14 mouse cellular contexts compared by ENCODE assay signal in the genomic region with DNA sequence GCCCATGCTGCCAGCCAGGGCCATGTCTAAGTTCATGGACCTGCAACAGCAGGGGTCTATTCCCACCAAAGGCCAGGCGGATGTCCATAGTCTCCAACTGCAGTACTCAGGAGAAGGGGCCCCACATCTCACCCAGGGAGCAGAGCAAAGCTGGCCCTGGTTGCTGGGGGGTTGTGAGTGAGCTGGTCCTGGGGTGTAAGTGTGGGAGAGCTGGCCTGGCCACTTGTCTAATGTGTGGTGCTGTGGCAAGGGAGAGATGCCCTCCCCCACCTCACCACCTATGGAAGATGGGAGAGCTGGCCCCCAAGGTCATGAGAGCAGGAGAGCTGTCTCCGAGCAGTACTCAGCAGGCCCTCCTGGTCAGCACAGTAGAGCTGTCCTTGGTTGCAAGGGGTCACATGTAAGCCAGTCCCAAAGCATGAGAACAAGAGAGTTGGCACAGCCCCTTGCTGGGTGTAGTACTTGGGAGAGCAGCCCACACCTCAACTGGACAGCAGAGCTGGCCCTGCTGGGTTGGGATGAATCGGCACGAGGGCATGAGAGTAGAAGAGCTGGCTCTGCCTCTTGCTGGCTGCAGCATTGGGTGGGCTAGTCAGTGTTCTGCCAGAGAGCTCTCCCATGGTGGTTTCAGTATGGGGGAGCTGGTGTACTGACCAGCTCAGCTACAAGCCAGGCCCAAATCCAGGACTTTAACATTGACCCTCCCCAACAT.
DNase-seq lines count a peak whose midpoint lies in the region; ATAC-seq and TF ChIP-seq lines count a peak whose summit lies in the region.
"Had no signal": no experiment of that assay in that cellular context is flagged by ENCODE, and none has a peak within 500 bp of the region (broad histone marks: within the 10 kb centered on the region; RNA-seq: fewer than 3 reads in every experiment).

No protein-coding gene starts in this region.

- ATAC-seq in embryonic facial prominence, embryonic 12.5 days (ENCODE audit: insufficient number of reproducible peaks, insufficient read depth, low FRiP score, low TSS enrichment) = peak; percentile 66; the same call in 1 of the 2 replicates
- peak; percentile 52 for ATAC-seq in hindbrain, embryonic 13.5 days (ENCODE audit: low FRiP score)
- peak; percentile 11; the same call in 1 of the 2 replicates for ATAC-seq in midbrain, postnatal 0 days (ENCODE audit: low FRiP score)
- no peak for ATAC-seq in activated CD4-positive, CD25-positive, alpha-beta regulatory T cell, adult 4 months

- H3K9ac ChIP-seq in embryonic facial prominence, embryonic 12.5 days = no peak overlapping the region
- no peak overlapping the region; the same call in 1 of the 2 replicates for H3K9ac ChIP-seq in hindbrain, embryonic 13.5 days
- 0 out of 2 replicates have a peak overlapping the region, but pooled peaks have one; percentile 29 for H3K9ac ChIP-seq in midbrain, postnatal 0 days (replicated peaks; ENCODE audit: low read length, poor library complexity, severe bottlenecking)
- H3K9ac ChIP-seq: liver, embryonic 14.5 days had no signal

- no peak overlapping the region for H3K27ac ChIP-seq in embryonic facial prominence, embryonic 12.5 days
- no peak overlapping the region for H3K27ac ChIP-seq in hindbrain, embryonic 13.5 days
- H3K27ac ChIP-seq in midbrain, postnatal 0 days (ENCODE audit: low read depth, low read length) = no peak overlapping the region
- H3K27ac ChIP-seq: heart, embryonic 10.5 days; liver, embryonic 14.5 days had no signal

- WGBS in embryonic facial prominence, embryonic 12.5 days = 54% methylated on average over 4 of the region's 4 CpGs
- WGBS in hindbrain, embryonic 13.5 days = 38% methylated on average over 4 of the region's 4 CpGs
- WGBS in midbrain, postnatal 0 days = 53% methylated on average over 4 of the region's 4 CpGs

- intact Hi-C loops in left cerebral cortex, postnatal 36 days (cut with DNase I) = loop anchor here (10.0 kb wide), 1 partner anchor 557 kb away; no protein-coding TSS in a partner anchor

- H3K27me3 ChIP-seq in embryonic facial prominence, embryonic 12.5 days = no peaks in the 10 kb centered on the region
- no peaks in the 10 kb centered on the region for H3K27me3 ChIP-seq in hindbrain, embryonic 13.5 days
- H3K27me3 ChIP-seq in midbrain, postnatal 0 days (ENCODE audit: insufficient read depth, low read length) = no peaks in the 10 kb centered on the region
- H3K27me3 ChIP-seq: megakaryocyte, embryonic 14.5 days had no signal

- no peak overlapping the region for H3K4me2 ChIP-seq in embryonic facial prominence, embryonic 12.5 days (replicated peaks)
- H3K4me2 ChIP-seq in hindbrain, embryonic 13.5 days = no peak overlapping the region
- no peak overlapping the region for H3K4me2 ChIP-seq in midbrain, postnatal 0 days (ENCODE audit: low read depth, low read length, poor library complexity, severe bottlenecking)

- DNase-seq in heart, adult 11 months = peak; percentile 64
- DNase-seq in heart, adult 9 months (ENCODE audit: low spot score in 2 of 2) = no peak
- DNase-seq in midbrain, postnatal 0 days (ENCODE audit: low spot score) = no peak
- DNase-seq in left cerebral cortex, postnatal 36 days (ENCODE audit: low spot score in 2 of 2) = no peak
- no peak for DNase-seq in adrenal gland, postnatal 25 days
- DNase-seq: kidney, adult 18-20 months; thymus, adult 18-20 months had no signal

- no peaks in the 10 kb centered on the region for H3K9me3 ChIP-seq in embryonic facial prominence, embryonic 12.5 days
- no peaks in the 10 kb centered on the region for H3K9me3 ChIP-seq in hindbrain, embryonic 13.5 days
- no peaks in the 10 kb centered on the region for H3K9me3 ChIP-seq in midbrain, postnatal 0 days (ENCODE audit: low read length)
- H3K9me3 ChIP-seq: G1E; heart, embryonic 10.5 days; megakaryocyte, embryonic 14.5 days had no signal

- H3K4me1 ChIP-seq in embryonic facial prominence, embryonic 12.5 days = no peaks in the 10 kb centered on the region
- 0 out of 2 replicates have a peak, but pooled peaks cover 3% of the 10 kb centered on the region for H3K4me1 ChIP-seq in hindbrain, embryonic 13.5 days (replicated peaks)
- no peaks in the 10 kb centered on the region for H3K4me1 ChIP-seq in midbrain, postnatal 0 days (ENCODE audit: insufficient read depth, low read length)
- H3K4me1 ChIP-seq: heart, embryonic 10.5 days had no signal

- no peak overlapping the region for H3K4me3 ChIP-seq in embryonic facial prominence, embryonic 12.5 days
- H3K4me3 ChIP-seq in hindbrain, embryonic 13.5 days = no peak overlapping the region
- no peak overlapping the region for H3K4me3 ChIP-seq in midbrain, postnatal 0 days (ENCODE audit: low read depth, low read length)
- H3K4me3 ChIP-seq: heart, embryonic 10.5 days; megakaryocyte, embryonic 14.5 days had no signal

- no peak for TF ChIP-seq CTCF in midbrain, postnatal 0 days (IDR thresholded peaks at IDR 0.05)

- H3K36me3 ChIP-seq in embryonic facial prominence, embryonic 12.5 days = no peaks in the 10 kb centered on the region
- no peaks in the 10 kb centered on the region for H3K36me3 ChIP-seq in hindbrain, embryonic 13.5 days
- peaks cover 7% of the 10 kb centered on the region for H3K36me3 ChIP-seq in midbrain, postnatal 0 days (ENCODE audit: insufficient read depth, low read length)
- H3K36me3 ChIP-seq: G1E; heart, embryonic 10.5 days had no signal
